Mouse (Mus musculus) left cerebral cortex, postnatal 36 days (tissue): ENCODE results near the gene Flcn. TPM values are rescaled to one million over a fixed set of nuclear protein-coding genes. Genes with fewer than 3 reads are reported as not detected.
A peak's percentile ranks its signal among the peaks of the same experiment; 100 is the strongest.

Experiments
- DNase-seq, 2 experiments: peaks; one replicate each; pipeline ENCODE4 v3.0.0; 2021 to 2022; ENCODE audit warnings: low spot score in 2 of 2, mixed read lengths in 1 of 2
- intact Hi-C: fragments of 180-260 bp; cut with DNase I; formaldehyde crosslinking; loops from one replicate; pipeline ENCODE4 v1.15.1; 2025
- total RNA-seq, 2 experiments: library from RNA; stranded (reverse); gene quantifications; 2 replicates each; pipeline ENCODE4 v1.2.3; 2021

Flcn gene
- total RNA-seq, 2 experiments from 2014 or later = 48.6 to 48.9 TPM

- DNase-seq = no peak
- intact Hi-C loops = no loop called here
These were observed 1.5 kb downstream of the Flcn start for GRCm38 (mm10) chr11:59808170-59808960.

GRCm38 (mm10) chr11:59805656-59806055, 4.2 kb downstream of the Flcn start:
- intact Hi-C loops = no loop called here
- no peak for DNase-seq

- intact Hi-C loops = no loop called here
- no peak for DNase-seq
These were observed 4.6 kb downstream of the Flcn start for GRCm38 (mm10) chr11:59805256-59805655.

GRCm38 (mm10) chr11:59804409-59805110, 5.3 kb downstream of the Flcn start:
- intact Hi-C loops = no loop called here
- no peak for DNase-seq

- intact Hi-C loops = no loop called here
- DNase-seq = no peak
These were observed 6.3 kb downstream of the Flcn start for GRCm38 (mm10) chr11:59803516-59803915.

GRCm38 (mm10) chr11:59801881-59802280, 7.9 kb downstream of the Flcn start:
- DNase-seq = no peak
- intact Hi-C loops = no loop called here

- no peak for DNase-seq
- intact Hi-C loops = no loop called here
These were observed 9.4 kb downstream of the Flcn start for GRCm38 (mm10) chr11:59800412-59800811.

- intact Hi-C loops = no loop called here
- DNase-seq = no peak
These were observed 16.4 kb downstream of the Flcn start for GRCm38 (mm10) chr11:59793390-59793789.

GRCm38 (mm10) chr11:59789311-59789710, 20.5 kb downstream of the Flcn start:
- no peak for DNase-seq
- intact Hi-C loops = loop anchor here (10.0 kb wide), 1 partner anchor 265 kb away; the partner anchor contains the start of gene Zkscan17

- intact Hi-C loops = loop anchor here (10.0 kb wide), 1 partner anchor 262 kb away; the partner anchor contains the start of gene Zkscan17
- peak in 1 of 2 experiments; percentile 30 for DNase-seq
These were observed 22.5 kb downstream of the Flcn start, which contains the start of gene Pld6 for GRCm38 (mm10) chr11:59787199-59787781. TSS of gene Pld6 (minus strand) at chr11:59787645.

GRCm38 (mm10) chr11:59786444-59787198, 23.2 kb downstream of the Flcn start:
- intact Hi-C loops = loop anchor here (10.0 kb wide), 1 partner anchor 262 kb away; the partner anchor contains the start of gene Zkscan17
- no peak for DNase-seq

- no peak for DNase-seq
- intact Hi-C loops = loop anchor here (10.0 kb wide), 1 partner anchor 259 kb away; the partner anchor contains the start of gene Zkscan17
These were observed 26.2 kb downstream of the Flcn start for GRCm38 (mm10) chr11:59783591-59783990.

GRCm38 (mm10) chr11:59782091-59782590, 27.7 kb downstream of the Flcn start:
- intact Hi-C loops = loop anchor here (10.0 kb wide), 1 partner anchor 257 kb away; the partner anchor contains the start of gene Zkscan17
- no peak for DNase-seq

- DNase-seq = no peak
- intact Hi-C loops = loop anchor here (10.0 kb wide), 1 partner anchor 255 kb away; the partner anchor contains the start of gene Zkscan17
These were observed 29.6 kb downstream of the Flcn start for GRCm38 (mm10) chr11:59780241-59780640.

- DNase-seq = no peak
- intact Hi-C loops = loop anchor here (5.0 kb wide), 1 partner anchor 157 kb away; no protein-coding TSS in a partner anchor
These were observed 30.4 kb downstream of the Flcn start for GRCm38 (mm10) chr11:59779406-59779805.

- intact Hi-C loops = loop anchor here (5.0 kb wide), 1 partner anchor 157 kb away; no protein-coding TSS in a partner anchor
- no peak for DNase-seq
These were observed 31.0 kb downstream of the Flcn start for GRCm38 (mm10) chr11:59778874-59779223.

- DNase-seq = peak; percentile 36 to 55
These were observed 31.5 kb downstream of the Flcn start for GRCm38 (mm10) chr11:59778181-59778873.

GRCm38 (mm10) chr11:59777259-59777658, 32.6 kb downstream of the Flcn start:
- intact Hi-C loops = loop anchor here (5.0 kb wide), 1 partner anchor 155 kb away; no protein-coding TSS in a partner anchor

More at GRCm38 (mm10) chr11:59778181-59778873, 31.5 kb downstream of the Flcn start:
- intact Hi-C loops = loop anchor here (5.0 kb wide), 1 partner anchor 156 kb away; no protein-coding TSS in a partner anchor

More at GRCm38 (mm10) chr11:59777259-59777658, 32.6 kb downstream of the Flcn start:
- no peak for DNase-seq
